Mouse (Mus musculus): ENCODE data around the gene Pdcd1lg2. TPM values are rescaled to one million over a fixed set of nuclear protein-coding genes. Genes with fewer than 3 reads are reported as not detected.
A peak's percentile ranks its signal among the peaks of the same experiment; 100 is the strongest.

Gene Pdcd1lg2
- total RNA-seq, 2 experiments from 2014 or later, result not detected

GRCm38 (mm10) chr19:29463645-29464395 is 53.1 kb downstream of the Pdcd1lg2 start:
- no peak for DNase-seq
- intact Hi-C loops (cut with DNase I), result no loop called here

- intact Hi-C loops (cut with DNase I), result no loop called here
- no peak for DNase-seq
Measured at GRCm38 (mm10) chr19:29466819-29467218, 56.1 kb downstream of the Pdcd1lg2 start.

GRCm38 (mm10) chr19:29468941-29469685 is 58.4 kb downstream of the Pdcd1lg2 start:
- peak; percentile 68 to 70 for DNase-seq
- intact Hi-C loops (cut with DNase I), result no loop called here

- DNase-seq, result no peak
- intact Hi-C loops (cut with DNase I), result no loop called here
Measured at GRCm38 (mm10) chr19:29469686-29470254, 59.1 kb downstream of the Pdcd1lg2 start.

- peak; percentile 75 to 77 for DNase-seq
- intact Hi-C loops (cut with DNase I), result no loop called here
Measured at GRCm38 (mm10) chr19:29470652-29471051, 59.9 kb downstream of the Pdcd1lg2 start.

GRCm38 (mm10) chr19:29472424-29472823 is 61.7 kb downstream of the Pdcd1lg2 start:
- intact Hi-C loops (cut with DNase I), result no loop called here
- no peak for DNase-seq

GRCm38 (mm10) chr19:29472946-29473345 is 62.2 kb downstream of the Pdcd1lg2 start:
- intact Hi-C loops (cut with DNase I), result no loop called here
- no peak for DNase-seq

GRCm38 (mm10) chr19:29474803-29475202 is 64.1 kb downstream of the Pdcd1lg2 start:
- intact Hi-C loops (cut with DNase I), result no loop called here
- DNase-seq, result no peak

GRCm38 (mm10) chr19:29475210-29475620 is 64.5 kb downstream of the Pdcd1lg2 start:
- intact Hi-C loops (cut with DNase I), result no loop called here
- DNase-seq, result no peak

- no peak for DNase-seq
- intact Hi-C loops (cut with DNase I), result no loop called here
Measured at GRCm38 (mm10) chr19:29478598-29478997, 67.9 kb downstream of the Pdcd1lg2 start.

GRCm38 (mm10) chr19:29481578-29481977 is 70.9 kb downstream of the Pdcd1lg2 start:
- no peak for DNase-seq
- intact Hi-C loops (cut with DNase I), result no loop called here

- intact Hi-C loops (cut with DNase I), result no loop called here
- DNase-seq, result no peak
Measured at GRCm38 (mm10) chr19:29482148-29482547, 71.4 kb downstream of the Pdcd1lg2 start.

- no peak for DNase-seq
- intact Hi-C loops (cut with DNase I), result no loop called here
Measured at GRCm38 (mm10) chr19:29482637-29483036, 71.9 kb downstream of the Pdcd1lg2 start.

GRCm38 (mm10) chr19:29483386-29483785 is 72.7 kb downstream of the Pdcd1lg2 start:
- no peak for DNase-seq
- intact Hi-C loops (cut with DNase I), result no loop called here

- intact Hi-C loops (cut with DNase I), result no loop called here
- DNase-seq, result no peak
Measured at GRCm38 (mm10) chr19:29484537-29484936, 73.8 kb downstream of the Pdcd1lg2 start.

- DNase-seq, result no peak
- intact Hi-C loops (cut with DNase I), result no loop called here
Measured at GRCm38 (mm10) chr19:29485257-29485948, 74.7 kb downstream of the Pdcd1lg2 start.

- intact Hi-C loops (cut with DNase I), result no loop called here
Measured at GRCm38 (mm10) chr19:29486545-29487206, 76.0 kb downstream of the Pdcd1lg2 start.

GRCm38 (mm10) chr19:29487326-29488072 is 76.8 kb downstream of the Pdcd1lg2 start:
- DNase-seq, result no peak
- intact Hi-C loops (cut with DNase I), result no loop called here

More at GRCm38 (mm10) chr19:29486545-29487206, 76.0 kb downstream of the Pdcd1lg2 start:
- no peak for DNase-seq

- no peak for DNase-seq
- intact Hi-C loops (cut with DNase I), result no loop called here
Measured at GRCm38 (mm10) chr19:29488073-29488390, 77.3 kb downstream of the Pdcd1lg2 start.

- no peak for DNase-seq
- intact Hi-C loops (cut with DNase I), result no loop called here
Measured at GRCm38 (mm10) chr19:29488420-29488819, 77.7 kb downstream of the Pdcd1lg2 start.
